Mouse (Mus musculus): ENCODE results near the gene Aldh1b1.
A peak's percentile ranks its signal among the peaks of the same experiment; 100 is the strongest.

Aldh1b1 gene

DNA sequence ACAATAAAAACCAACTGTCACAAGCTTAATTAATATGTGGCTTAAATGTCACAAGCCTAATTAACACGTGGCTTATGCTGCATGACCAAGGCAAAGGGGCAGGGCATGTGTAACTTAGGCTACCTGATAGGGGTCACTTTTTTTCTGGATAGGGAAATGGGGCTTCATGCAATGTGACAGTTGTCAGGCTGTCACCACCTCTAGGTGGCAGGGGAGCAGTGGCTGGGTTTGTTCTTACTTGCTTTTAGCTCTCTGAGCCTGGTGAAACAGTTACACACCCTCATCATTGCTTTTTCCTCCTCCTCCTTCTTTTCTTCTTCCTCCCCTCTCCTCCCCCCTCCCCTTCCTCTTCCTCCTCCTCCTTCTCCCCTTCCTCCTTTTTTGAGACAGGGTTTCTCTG is 15.2 kb upstream of the Aldh1b1 start:
- no peak for DNase-seq (ENCODE audit: low read depth, low spot score)

DNA sequence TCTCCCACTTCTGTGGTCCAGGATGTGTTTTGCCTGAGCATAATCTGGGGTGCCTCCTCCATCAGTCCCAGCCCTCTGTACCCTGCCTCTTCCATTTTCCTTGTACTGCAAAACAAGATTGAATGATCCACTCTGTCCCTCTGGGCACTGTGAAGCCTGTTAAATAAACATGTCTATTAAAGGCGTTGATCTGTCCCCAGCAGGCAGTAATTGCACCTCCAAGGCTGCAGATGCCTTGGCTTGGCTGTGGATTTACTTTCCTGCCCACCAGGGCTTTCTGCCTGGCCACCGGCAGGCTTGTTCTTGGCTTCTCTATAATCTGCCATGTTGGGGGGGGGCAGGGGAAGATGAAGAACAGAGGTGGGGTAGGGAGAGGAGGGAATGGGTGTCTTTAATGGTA is 12.9 kb upstream of the Aldh1b1 start:
- no peak for DNase-seq (ENCODE audit: low read depth, low spot score)

DNA sequence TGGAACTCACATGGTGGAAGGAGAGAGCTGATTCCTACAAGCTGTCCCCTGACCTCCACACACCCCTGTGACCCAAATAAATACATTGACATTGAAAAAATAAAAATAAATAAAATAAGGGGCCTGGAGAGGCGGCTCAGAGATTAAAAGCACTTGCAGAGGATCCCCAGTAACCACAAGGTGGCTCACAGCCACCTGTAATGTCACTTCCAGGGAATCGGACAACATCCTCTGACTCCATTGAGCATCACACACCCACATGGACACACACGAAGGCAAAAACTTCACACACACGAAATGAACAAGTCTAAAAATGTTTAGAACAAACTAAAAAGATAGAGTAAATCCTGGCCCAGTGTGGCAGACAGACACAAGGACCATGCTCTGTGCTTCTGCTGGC is 12.1 kb upstream of the Aldh1b1 start:
- DNase-seq (ENCODE audit: low read depth, low spot score): no peak

DNA sequence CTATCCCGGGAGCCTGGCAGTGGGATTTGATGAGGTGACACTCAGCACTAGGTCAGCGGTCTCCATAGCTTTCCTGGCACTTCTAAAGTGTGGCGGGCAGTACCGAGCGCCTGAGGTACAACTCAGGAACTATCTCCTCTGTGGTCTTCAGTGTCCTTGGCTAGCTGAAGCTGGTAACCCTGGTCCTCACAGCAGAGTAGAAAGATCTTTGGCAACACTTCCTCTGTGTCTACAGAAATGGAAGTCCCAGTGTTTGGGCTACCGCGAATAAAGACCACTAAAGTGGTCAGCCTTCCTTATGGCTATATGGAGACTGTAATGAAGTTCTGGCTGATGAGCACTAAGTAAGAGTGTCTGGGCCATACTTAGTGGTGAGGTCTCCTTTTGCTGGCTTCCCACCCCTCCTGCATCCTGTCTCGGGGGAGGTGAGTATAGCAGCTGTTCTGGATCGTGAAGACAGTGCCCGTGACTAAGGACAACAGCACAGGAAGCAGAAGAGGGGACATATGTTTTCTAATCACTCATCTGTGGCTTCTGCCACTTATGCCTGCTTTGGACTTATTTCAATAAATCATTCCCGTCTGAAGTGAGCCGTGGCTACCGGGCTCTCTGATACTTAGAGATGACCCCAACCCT is 10.3 kb upstream of the Aldh1b1 start:
- DNase-seq (ENCODE audit: low read depth, low spot score): no peak

DNA sequence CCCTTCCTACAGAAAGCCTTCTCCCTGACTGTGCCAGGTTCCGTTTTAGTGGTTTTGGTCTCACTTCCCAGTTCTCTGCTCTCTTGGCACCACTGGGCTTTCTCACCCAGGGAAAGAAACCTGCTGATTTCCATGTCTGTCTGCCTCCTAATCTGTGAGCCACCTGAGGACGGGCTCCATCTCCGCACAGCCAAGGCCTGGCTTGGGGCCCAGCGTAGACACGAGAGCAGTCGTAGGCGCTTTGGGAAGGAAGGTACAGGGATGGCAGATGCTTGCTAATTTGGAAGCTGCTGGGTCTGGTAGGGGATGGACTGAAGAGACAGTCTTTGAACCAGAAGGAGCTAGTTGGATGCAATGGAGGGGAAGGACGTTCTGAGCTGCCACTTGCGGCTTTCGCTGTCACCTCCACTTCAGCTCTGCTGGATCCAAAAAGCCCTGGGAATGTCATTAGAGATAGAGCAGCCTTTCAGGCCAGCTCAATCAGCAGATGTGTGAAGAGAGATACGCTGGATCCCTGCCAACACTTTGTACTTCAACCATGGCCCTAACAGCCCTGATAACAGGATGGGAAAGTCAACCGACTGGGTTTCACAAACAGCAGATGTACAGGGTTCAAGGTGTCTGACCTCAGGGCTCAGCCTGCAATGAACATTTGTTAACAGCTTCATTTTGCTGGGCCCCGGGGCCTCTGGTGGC is 9.4 kb upstream of the Aldh1b1 start:
- no peak for DNase-seq (ENCODE audit: low read depth, low spot score)

DNA sequence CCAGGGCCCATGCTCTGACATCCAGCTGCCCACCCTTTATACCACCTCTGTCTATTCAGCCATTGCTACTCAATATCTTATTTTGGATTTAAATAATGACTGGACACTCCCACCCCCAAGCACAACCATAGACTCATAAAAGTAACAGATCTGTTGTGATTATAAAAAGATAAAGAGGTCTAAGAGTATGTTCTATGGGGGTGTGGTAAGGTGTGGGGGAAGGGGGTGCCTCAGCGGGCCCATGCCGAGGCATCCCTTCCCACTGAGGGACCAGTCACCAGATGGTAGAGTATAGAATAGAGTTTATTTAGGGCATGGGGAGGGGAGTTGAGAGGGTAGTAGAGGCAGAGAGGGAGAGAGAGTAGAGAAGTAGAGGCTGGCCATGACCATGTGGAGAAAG is 8.8 kb upstream of the Aldh1b1 start:
- DNase-seq (ENCODE audit: low read depth, low spot score): no peak

DNA sequence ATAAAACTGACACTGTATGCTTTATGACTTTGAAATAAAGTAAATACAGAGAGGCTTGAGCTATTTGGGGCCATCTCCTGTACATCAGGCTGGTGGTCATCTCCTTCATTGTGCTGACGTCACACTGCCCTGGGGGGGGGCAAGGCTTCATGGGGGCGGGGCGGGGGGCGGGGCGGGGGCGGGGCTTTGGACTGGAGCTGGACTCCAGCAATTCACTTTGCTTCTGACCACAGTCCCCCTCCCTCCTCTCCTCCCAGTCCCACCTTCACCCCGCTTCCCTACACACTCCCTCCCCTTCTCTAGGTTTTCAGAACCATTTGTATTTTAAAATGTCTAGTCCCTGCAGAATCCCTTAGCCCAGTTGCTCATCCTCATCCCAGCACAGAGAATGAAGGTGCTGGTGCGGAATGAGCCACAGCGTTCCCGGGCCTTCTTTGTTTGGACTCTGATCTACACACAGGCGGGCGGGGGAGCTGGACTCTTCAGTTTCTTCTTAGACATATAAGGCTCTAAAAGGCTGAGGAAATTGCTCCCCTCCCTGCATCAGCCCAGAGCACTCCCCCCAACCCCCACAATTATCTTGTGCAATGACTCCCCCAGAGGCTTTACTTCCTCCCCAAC is 3.5 kb upstream of the Aldh1b1 start:
- DNase-seq (ENCODE audit: low read depth, low spot score): no peak

DNA sequence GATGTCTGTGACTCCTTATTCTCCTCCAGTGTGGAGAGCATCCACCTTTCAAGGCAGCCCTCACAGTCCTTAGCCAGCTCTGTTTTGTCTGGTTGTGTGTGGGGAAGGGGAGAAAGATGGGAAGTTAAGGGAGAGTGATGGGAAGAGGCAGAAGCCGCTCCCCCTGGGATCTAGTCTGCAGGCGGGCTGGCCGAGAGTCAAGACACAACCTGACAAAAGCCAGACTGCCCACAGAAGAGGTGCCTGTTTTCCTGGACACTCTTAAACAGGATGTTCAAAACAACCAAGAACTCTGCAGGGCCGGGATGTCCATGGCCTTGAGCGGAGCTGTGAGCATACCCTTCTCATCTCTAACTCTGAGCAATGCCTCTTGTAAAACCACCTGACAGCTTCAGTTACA is 2.1 kb upstream of the Aldh1b1 start:
- DNase-seq (ENCODE audit: low read depth, low spot score): no peak

DNA sequence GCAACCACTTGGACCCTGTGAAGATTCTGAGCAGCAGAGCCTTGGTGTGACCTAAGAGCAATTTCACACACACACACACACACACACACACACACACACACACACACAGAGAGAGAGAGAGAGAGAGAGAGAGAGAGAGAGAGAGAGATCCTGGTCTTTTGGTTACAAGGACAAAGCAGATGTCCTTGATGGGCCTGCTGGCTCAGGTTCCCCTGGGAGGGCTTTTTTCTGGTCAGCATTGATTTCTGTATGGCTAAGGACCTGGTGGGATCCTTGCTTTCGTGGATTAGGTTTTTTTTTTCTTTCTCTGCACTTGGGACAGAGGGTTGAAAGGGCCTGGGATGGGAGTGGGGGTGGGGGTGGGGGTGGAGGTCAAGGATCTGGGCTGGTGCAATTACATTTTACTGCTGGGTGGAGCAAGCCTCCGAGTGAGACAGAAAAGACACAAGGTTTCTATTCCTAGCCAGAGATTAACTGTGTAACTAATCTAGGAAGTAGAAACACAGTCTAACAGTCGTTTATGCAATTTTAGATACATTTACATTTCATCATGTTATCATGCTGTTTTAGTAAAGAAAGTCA is 1.2 kb downstream of the Aldh1b1 start:
- DNase-seq (ENCODE audit: low read depth, low spot score): no peak

DNA sequence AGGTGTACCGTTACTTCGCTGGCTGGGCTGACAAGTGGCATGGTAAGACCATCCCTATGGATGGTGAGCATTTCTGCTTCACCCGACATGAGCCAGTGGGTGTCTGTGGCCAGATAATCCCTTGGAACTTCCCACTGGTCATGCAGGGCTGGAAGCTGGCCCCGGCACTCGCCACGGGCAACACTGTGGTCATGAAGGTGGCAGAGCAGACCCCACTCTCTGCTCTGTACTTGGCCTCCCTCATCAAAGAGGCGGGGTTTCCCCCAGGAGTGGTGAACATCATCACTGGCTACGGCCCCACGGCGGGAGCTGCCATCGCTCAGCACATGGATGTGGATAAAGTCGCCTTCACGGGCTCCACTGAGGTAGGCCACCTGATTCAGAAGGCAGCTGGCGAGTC is 4.1 kb downstream of the Aldh1b1 start:
- no peak for DNase-seq (ENCODE audit: low read depth, low spot score)

DNA sequence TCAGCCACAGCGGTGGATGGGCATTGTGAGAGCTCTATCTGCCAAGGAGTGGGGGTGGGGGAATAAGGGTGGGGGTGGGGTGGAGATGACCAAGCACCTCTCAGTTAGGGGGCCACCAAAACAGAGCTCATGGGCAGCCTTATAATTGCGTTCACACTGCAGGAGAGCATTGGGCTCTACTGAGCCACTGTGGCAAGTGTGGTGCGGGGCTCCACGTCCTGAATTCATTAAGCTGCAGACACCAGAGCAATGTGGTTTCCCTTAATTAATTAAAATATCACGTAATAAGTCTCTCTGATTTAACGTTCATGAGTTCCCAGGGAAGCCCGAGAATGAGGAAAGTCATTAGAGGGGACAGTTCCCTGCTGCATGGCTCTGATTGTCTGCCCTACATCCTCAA is 9.2 kb downstream of the Aldh1b1 start:
- DNase-seq (ENCODE audit: low read depth, low spot score): no peak

DNA sequence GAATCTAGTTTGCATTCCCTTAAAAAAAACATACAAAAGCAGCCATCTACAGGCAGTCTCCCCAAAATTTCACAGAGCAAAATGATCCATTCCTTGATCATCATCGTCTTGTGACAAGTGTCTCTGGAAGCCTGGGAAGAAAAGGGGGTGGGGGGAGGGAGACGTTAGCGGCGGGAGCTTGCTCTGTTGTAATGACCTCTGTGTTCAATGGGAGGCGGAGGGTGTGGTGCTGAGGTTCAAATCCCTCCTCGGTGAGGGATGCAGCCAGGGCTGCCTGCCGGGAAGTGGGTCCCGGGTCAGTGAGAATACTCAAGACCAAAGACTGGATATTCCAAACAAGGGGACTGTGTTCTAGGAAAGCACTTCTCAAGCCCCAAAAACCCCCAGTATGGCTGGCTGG is 12.4 kb downstream of the Aldh1b1 start:
- peak; percentile 60 for DNase-seq (ENCODE audit: low read depth, low spot score)

DNA sequence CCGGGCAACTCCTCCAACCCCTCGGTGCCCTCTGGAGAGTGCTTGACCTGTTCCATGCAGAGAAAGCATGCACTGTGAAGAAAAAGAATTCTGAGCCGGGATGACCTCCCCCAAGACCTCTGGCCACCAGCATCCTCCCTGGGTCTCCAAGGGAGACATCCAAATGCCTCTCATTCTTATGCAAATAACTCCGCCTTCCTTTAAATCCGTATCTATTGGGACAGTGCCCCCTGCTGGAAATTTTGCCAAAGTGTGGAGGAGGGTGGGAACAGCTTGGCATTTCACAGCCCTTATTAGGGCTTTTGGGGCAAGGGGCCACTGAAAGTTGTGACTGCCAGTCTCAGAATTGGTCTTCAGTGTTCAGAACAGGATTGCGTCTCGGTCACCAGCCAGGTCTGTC is 16.7 kb downstream of the Aldh1b1 start:
- peak; percentile 94 for DNase-seq (ENCODE audit: low read depth, low spot score)

DNA sequence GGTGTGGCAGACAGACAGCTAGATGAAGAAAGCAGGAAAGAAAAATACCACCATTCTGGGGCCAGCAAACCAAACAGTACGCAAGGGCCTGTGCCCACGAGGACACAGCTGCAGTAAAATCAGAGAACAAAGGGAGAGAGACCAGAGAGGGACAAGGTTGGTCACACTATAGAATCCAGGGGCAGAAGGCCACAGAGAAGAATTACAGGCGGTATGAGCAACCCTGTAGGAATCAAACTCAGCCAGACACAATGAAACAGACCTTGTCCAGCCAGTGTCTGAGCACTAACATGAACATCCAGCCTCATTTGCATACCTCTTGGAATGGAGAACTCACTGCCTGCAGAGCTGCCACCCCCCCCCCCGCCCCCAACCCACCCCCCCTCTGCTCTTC is 20.0 kb downstream of the Aldh1b1 start:
- no peak for DNase-seq (ENCODE audit: low read depth, low spot score)

DNA sequence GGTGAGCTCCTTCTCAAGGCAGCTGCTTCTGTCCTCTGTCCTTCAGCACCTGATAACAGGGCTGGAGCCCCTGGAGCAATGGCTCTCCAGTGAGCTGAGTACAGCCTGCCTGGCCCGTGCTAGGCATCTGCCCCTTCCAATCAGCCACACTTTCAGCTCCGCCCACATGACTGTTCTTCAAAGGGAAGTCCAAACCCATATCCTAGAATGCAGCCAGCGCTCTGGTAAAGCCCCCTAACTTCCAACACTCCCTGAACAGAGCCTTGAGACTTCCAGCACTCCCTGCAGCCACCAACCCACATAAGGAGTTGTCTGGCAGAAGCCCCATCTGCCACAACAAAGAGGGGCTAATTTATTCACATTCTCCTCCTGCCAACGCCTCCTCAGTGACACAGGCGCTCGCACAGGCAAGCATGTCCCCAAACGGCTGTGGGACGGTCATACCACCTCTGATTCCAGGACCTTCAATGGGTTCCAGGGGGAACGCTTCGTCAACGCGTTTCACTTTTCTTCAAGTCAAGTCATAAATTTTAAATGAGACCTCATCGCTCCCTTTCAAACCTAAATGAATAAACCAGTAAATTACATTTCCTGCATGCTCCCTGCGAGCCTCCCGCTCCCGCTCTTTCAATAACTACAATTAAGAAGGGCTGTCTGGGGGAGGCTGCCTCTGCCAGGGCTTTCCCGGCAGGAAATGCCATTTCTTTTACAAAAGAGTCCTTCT is 20.5 kb downstream of the Aldh1b1 start:
- DNase-seq (ENCODE audit: low read depth, low spot score): peak; percentile 86

DNA sequence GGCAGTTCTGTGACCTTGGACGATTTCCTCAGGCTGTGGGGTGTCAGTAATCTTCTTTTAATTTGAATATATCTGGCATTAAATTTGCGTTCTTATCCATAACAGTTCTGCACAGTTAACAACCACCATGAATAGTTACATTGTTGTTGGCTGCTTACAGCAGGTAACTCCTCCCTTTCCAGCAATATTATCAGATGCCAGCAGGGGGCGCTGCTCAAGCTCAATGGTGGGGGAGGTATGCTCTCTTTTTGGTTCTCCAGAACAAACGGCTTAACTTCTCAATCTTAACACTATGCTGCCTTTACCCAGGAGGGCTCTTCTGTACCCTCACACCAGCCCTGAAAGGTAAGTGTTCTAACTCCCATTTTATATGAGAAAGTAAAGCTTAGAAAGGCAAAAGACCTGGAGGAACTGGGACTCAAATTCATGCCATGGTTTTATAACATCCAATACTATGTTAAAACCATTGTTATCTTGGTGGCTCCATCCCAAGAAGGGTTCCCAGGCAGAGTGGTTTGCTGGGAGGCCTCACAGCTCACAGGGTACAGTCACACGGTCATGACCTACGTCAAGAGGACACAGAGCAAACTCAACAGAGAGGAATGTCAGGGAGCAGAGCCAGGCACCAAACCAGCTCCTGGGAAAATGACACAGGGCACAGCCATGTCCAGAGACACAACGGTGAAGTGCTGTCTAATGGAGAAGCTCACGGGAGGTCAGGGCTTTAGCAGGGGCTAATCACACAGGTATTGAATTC is 21.4 kb downstream of the Aldh1b1 start:
- peak; percentile 77 for DNase-seq (ENCODE audit: low read depth, low spot score)

DNA sequence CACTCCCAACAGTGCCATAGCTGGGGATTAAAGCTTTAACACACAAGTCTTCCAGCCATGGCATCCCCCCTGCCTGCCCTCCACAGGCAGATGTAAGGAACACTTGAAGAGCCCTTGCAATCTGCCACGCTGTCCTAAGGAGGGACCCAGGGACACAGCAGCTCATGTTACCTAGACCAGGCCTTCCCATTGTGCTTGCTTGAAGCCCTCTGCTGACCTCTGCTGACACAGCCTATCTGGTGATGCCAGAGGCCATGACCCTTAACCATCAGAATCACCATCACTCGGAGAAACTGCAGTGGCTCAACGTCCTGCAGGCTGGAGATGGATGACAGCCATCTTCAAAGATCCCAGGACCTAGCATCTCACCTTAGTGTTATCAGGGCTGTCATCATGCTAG is 23.2 kb downstream of the Aldh1b1 start:
- no peak for DNase-seq (ENCODE audit: low read depth, low spot score)

DNA sequence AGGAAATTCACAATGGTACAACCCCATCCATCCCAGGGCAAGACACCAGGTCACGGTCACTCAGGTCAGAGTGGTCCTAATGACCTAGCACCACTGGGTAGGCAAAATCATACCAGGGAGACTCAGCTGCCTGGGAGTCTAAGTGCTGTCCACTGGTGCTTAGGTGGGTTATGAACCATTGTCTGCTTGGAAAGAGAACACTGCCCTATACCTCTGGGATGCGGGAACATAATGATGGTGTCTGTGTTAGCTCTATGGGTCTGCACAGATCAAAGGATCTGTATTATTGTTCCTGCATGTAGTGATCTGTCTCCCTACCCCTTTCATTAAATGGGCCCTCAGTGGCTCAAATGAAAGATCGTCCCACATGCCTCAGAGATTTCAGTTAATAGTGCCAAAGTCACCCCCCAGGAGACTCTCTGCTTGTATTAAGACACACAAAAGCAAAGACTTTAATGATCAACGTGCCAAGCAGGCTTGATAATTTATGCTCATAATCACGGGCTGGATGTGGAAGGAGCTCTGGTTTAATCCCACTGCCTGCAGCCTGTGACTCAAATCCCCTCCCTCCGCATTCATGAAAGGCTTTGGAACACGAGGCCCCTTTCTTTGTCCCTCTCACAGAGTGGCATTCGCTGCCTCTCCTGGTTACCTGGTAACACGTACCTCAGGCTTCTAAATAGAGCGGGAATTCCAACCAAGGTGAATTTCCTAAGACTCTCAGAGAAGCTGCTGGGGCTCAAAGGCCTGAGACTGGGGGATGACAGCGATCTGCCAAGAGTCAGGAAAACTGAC is 24.2 kb downstream of the Aldh1b1 start:
- DNase-seq (ENCODE audit: low read depth, low spot score): peak; percentile 36

DNA sequence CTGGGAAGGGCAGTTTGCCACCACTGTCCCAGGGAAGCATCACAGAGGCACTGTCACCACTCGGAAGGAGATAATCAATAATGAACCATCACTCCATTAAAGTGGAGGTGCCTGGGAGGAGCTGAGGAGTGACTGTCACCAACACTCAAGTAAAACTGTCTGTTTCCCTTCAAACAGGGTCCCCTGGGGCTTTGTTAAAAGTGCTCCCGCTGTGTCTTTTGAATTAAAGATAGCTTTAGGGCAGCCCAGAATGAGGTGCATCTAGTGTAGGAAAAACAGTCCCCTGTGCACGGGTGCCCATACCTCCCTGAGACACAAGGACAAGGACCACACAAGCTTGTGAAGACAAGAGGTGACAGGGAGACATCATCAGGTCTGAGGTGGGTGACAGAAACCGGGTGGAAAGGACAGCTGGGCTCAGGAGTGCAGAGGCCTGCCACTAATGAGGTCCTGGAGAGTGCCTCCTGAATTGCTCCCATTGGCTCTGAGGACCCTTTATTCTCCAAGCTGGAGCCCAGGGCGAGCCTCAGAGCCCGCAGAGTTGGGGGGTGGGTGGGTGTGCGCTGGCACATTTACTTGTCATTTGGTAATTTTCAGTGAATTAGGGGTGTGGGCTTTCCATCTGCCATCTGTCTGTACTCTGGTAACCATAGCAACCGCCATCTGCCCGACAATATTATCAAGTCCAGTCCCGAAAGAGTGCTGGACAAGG is 25.4 kb downstream of the Aldh1b1 start:
- DNase-seq (ENCODE audit: low read depth, low spot score): no peak
